Mouse (Mus musculus): ENCODE results near the gene Kcnj9. TPM values are rescaled to one million over a fixed set of nuclear protein-coding genes. Genes with fewer than 3 reads are reported as not detected.

Kcnj9 gene
- total RNA-seq, 2 experiments from 2014 or later, result 0.07 to 0.14 TPM

- DNase-seq, result peak; percentile 89
These were observed 17.0 kb downstream of the Kcnj9 start for GRCm38 (mm10) chr1:172311921-172312767.

- no peak for DNase-seq
These were observed 17.7 kb downstream of the Kcnj9 start for GRCm38 (mm10) chr1:172311248-172311906.

GRCm38 (mm10) chr1:172309699-172310398, 19.3 kb downstream of the Kcnj9 start:
- peak; percentile 93 for DNase-seq

GRCm38 (mm10) chr1:172308409-172308808, 20.7 kb downstream of the Kcnj9 start:
- DNase-seq, result no peak

- DNase-seq, result no peak
These were observed 21.2 kb downstream of the Kcnj9 start for GRCm38 (mm10) chr1:172307936-172308335.

GRCm38 (mm10) chr1:172306885-172307284, 22.2 kb downstream of the Kcnj9 start:
- DNase-seq, result no peak

GRCm38 (mm10) chr1:172306196-172306595, 22.9 kb downstream of the Kcnj9 start:
- DNase-seq, result no peak

- DNase-seq, result no peak
These were observed 23.5 kb downstream of the Kcnj9 start for GRCm38 (mm10) chr1:172305635-172306034.

- no peak for DNase-seq
These were observed 24.0 kb downstream of the Kcnj9 start for GRCm38 (mm10) chr1:172305153-172305552.

GRCm38 (mm10) chr1:172304443-172304842, 24.7 kb downstream of the Kcnj9 start:
- no peak for DNase-seq

- DNase-seq, result no peak
These were observed 26.3 kb downstream of the Kcnj9 start for GRCm38 (mm10) chr1:172302851-172303250.

GRCm38 (mm10) chr1:172302311-172302710, 26.8 kb downstream of the Kcnj9 start:
- no peak for DNase-seq

- no peak for DNase-seq
These were observed 27.9 kb downstream of the Kcnj9 start for GRCm38 (mm10) chr1:172301180-172301579.

GRCm38 (mm10) chr1:172300247-172300646, 28.9 kb downstream of the Kcnj9 start:
- DNase-seq, result no peak

- DNase-seq, result no peak
These were observed 29.6 kb downstream of the Kcnj9 start for GRCm38 (mm10) chr1:172299528-172299927.

- DNase-seq, result peak; percentile 67
These were observed 31.2 kb downstream of the Kcnj9 start, which contains the start of gene Atp1a2 for GRCm38 (mm10) chr1:172297611-172298537. Gene Atp1a2, minus strand, starts transcription at chr1:172298064.

GRCm38 (mm10) chr1:172296816-172297510, 32.2 kb downstream of the Kcnj9 start:
- DNase-seq, result no peak

GRCm38 (mm10) chr1:172295751-172296197, 33.3 kb downstream of the Kcnj9 start:
- DNase-seq, result no peak

GRCm38 (mm10) chr1:172293449-172293848, 35.7 kb downstream of the Kcnj9 start:
- no peak for DNase-seq

GRCm38 (mm10) chr1:172292880-172293279, 36.2 kb downstream of the Kcnj9 start:
- no peak for DNase-seq

- DNase-seq, result no peak
These were observed 39.5 kb downstream of the Kcnj9 start for GRCm38 (mm10) chr1:172289617-172289946.

Data from gastrocnemius, postnatal 10 days (tissue).